In the genomic region with DNA sequence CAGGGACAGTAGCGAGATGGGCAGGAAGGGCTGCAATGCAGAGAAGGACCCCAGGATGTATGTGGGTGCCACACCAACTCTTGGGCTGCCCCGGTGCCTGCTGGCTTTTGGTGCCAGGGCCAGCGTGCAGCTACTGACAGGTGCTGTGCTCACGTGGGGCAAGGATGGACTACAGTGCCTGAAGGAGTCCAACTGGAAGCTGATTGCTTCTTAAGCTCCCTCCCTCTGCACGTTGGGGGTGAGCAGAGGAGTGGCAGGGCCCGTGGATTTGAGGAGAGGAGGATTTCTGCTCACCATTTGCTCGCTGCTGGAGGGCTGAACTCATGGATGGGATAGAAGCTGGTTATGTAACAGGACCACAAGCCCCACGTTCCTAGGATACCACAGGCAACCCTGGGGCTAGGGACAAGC, we compare ENCODE assay signal across 8 mouse cellular contexts. TPM values are rescaled to one million over a fixed set of nuclear protein-coding genes. Genes with fewer than 3 reads are reported as not detected.
DNase-seq lines count a peak whose midpoint lies in the region; ATAC-seq and TF ChIP-seq lines count a peak whose summit lies in the region.

No protein-coding gene starts in this region.

- TF ChIP-seq CTCF in kidney, adult 2 months (conservative IDR thresholded peaks at IDR 0.05; ENCODE audit: insufficient read depth, insufficient read length, low read depth, low read length) = no peak

- peak overlapping the region; percentile 99 for H3K27ac ChIP-seq in kidney, adult 2 months (ENCODE audit: insufficient read depth, low read depth, low read length)

- H3K4me1 ChIP-seq in kidney, adult 2 months (ENCODE audit: control insufficient read depth, insufficient read depth, low read length) = peaks cover 50% of the 10 kb centered on the region

- TF ChIP-seq POLR2A in kidney, adult 2 months (IDR thresholded peaks at IDR 0.05; ENCODE audit: low read depth, low read length) = peak; percentile 67

- H3K27me3 ChIP-seq in kidney, adult 2 months (replicated peaks; ENCODE audit: control insufficient read depth, insufficient read depth, low read length) = no peaks in the 10 kb centered on the region

- no peaks in the 10 kb centered on the region; the same call in 1 of the 2 replicates for H3K36me3 ChIP-seq in kidney, adult 2 months (ENCODE audit: control insufficient read depth, insufficient read depth, low read length)

- peak; percentile 82 for DNase-seq in kidney, adult 2 months
- no peak for DNase-seq in kidney, adult 18-20 months
- DNase-seq in cerebellum, adult 18-20 months = peak; percentile 83 to 86
- peak; percentile 78 for DNase-seq in gastrocnemius, adult 18-20 months (ENCODE audit: low spot score)
- DNase-seq in kidney, postnatal 36 days = peak; percentile 76 to 81
- DNase-seq in ovary, adult 18-20 months (ENCODE audit: low spot score) = no peak
- DNase-seq in embryo, embryonic 11 days = no peak

- peak; percentile 34 for ATAC-seq in megakaryocyte-erythroid progenitor cell, adult 5-6 weeks (replicated peaks; ENCODE audit: low FRiP score, low TSS enrichment, poor library complexity, severe bottlenecking)

- WGBS in kidney, adult 2 months = 7% methylated on average over 8 of the region's 8 CpGs

- H3K4me3 ChIP-seq in kidney, adult 2 months (ENCODE audit: insufficient read depth, low read depth, low read length) = peak overlapping the region; percentile 77

RNA-seq across cellular contexts. Expression of a gene that starts 0.7 kb away (rescaled TPM):
- polyA plus RNA-seq in kidney, adult 2 months (2012; rRNA removed) = 121 and 131 TPM in 2 replicates
- total RNA-seq in gastrocnemius, adult 18-20 months (2021) = 100 to 1,000 TPM; 124 to 160 TPM
- 10.9 and 13.2 TPM in 2 replicates for total RNA-seq in megakaryocyte-erythroid progenitor cell, adult 5-6 weeks (2014; fragmentation: Nextera tagmentation)
- 12.7 and 14.4 TPM in 2 replicates for total RNA-seq in megakaryocyte-erythroid progenitor cell, adult 5-6 weeks (2017)

RNA-seq across cellular contexts. Expression of a gene that starts 55.6 kb away (rescaled TPM):
- 31.6 and 40.3 TPM in 2 replicates for polyA plus RNA-seq in kidney, adult 2 months (2012; rRNA removed)
- total RNA-seq in gastrocnemius, adult 18-20 months (2021) = 100 to 1,000 TPM in 1 of 2 experiments, 10 to 100 TPM in 1; 89.1 to 174 TPM
- 22.4 and 32.1 TPM in 2 replicates for total RNA-seq in megakaryocyte-erythroid progenitor cell, adult 5-6 weeks (2014; fragmentation: Nextera tagmentation)
- total RNA-seq in megakaryocyte-erythroid progenitor cell, adult 5-6 weeks (2017) = 11.7 and 20.4 TPM in 2 replicates

RNA-seq across cellular contexts. Expression of a gene that starts 57.6 kb away (rescaled TPM):
- polyA plus RNA-seq in kidney, adult 2 months (2012; rRNA removed) = 24.6 and 25.8 TPM in 2 replicates
- total RNA-seq in gastrocnemius, adult 18-20 months (2021) = 10 to 100 TPM; 20.0 to 21.4 TPM
- total RNA-seq in megakaryocyte-erythroid progenitor cell, adult 5-6 weeks (2014; fragmentation: Nextera tagmentation) = 84.8 and 93.4 TPM in 2 replicates
- 111 and 144 TPM in 2 replicates for total RNA-seq in megakaryocyte-erythroid progenitor cell, adult 5-6 weeks (2017)

RNA-seq across cellular contexts. Expression of a gene that starts 58.1 kb away (rescaled TPM):
- 46.5 and 47.3 TPM in 2 replicates for polyA plus RNA-seq in kidney, adult 2 months (2012; rRNA removed)
- total RNA-seq in gastrocnemius, adult 18-20 months (2021) = 10 to 100 TPM; 32.7 to 34.2 TPM
- 34.9 and 35.7 TPM in 2 replicates for total RNA-seq in megakaryocyte-erythroid progenitor cell, adult 5-6 weeks (2014; fragmentation: Nextera tagmentation)
- 19.2 and 22.4 TPM in 2 replicates for total RNA-seq in megakaryocyte-erythroid progenitor cell, adult 5-6 weeks (2017)

Comparison
In these comparisons a context has a peak if more than half of its experiments do, and no peak if none do; other contexts are left out.
1. DNase-seq: peak in kidney, adult 2 months (single experiment), cerebellum, adult 18-20 months (2 of 2), gastrocnemius, adult 18-20 months (single experiment) and kidney, postnatal 36 days (2 of 2); none in kidney, adult 18-20 months (single experiment), ovary, adult 18-20 months (single experiment) and embryo, embryonic 11 days (single experiment).
2. RNA of a gene that starts 0.7 kb away (total RNA-seq): 124 to 160 TPM in gastrocnemius, adult 18-20 months; 10.9 to 14.4 TPM in megakaryocyte-erythroid progenitor cell, adult 5-6 weeks; every median in the first group is over 4 times any median in the second.